Mouse (Mus musculus) skeletal muscle tissue, adult 2 months (tissue): ENCODE results near the gene Prm1.
"Not testable (repeated sequence)": the region's sequence is repeated elsewhere in the genome, so short reads cannot be mapped to it uniquely, and the experiment has no call there.

ENCODE experiments used
- DNase-seq: peaks from one replicate; pipeline ENCODE4 v3.0.0-alpha.2; 2012; ENCODE audit warnings: low read depth, low spot score

Gene Prm1

GRCm38 (mm10) chr16:10805789-10806527 lies at the start of gene Prm1:
Gene Prm1 (minus strand): TSS chr16:10805839.
- DNase-seq: no peak

GRCm38 (mm10) chr16:10852216-10852615 lies 46.6 kb upstream of the Prm1 start:
- not testable (repeated sequence) for DNase-seq

GRCm38 (mm10) chr16:10850905-10851304 lies 45.3 kb upstream of the Prm1 start:
- no peak for DNase-seq

- DNase-seq: peak; percentile 68
These were observed 44.6 kb upstream of the Prm1 start for GRCm38 (mm10) chr16:10849965-10850861.

GRCm38 (mm10) chr16:10846503-10846902 lies 40.9 kb upstream of the Prm1 start:
- peak; percentile 87 for DNase-seq

GRCm38 (mm10) chr16:10845952-10846351 lies 40.3 kb upstream of the Prm1 start:
- no peak for DNase-seq

- no peak for DNase-seq
These were observed 38.7 kb upstream of the Prm1 start for GRCm38 (mm10) chr16:10844319-10844670.

GRCm38 (mm10) chr16:10843486-10844318 lies 38.1 kb upstream of the Prm1 start:
- peak; percentile 63 for DNase-seq

- peak; percentile 86 for DNase-seq
These were observed 36.7 kb upstream of the Prm1 start for GRCm38 (mm10) chr16:10842282-10842855.

- no peak for DNase-seq
These were observed 34.4 kb upstream of the Prm1 start for GRCm38 (mm10) chr16:10840018-10840417.

GRCm38 (mm10) chr16:10838487-10839245 lies 33.0 kb upstream of the Prm1 start:
- no peak for DNase-seq

- no peak for DNase-seq
These were observed 32.3 kb upstream of the Prm1 start for GRCm38 (mm10) chr16:10837903-10838302.

GRCm38 (mm10) chr16:10837250-10837649 lies 31.6 kb upstream of the Prm1 start:
- no peak for DNase-seq

- DNase-seq: no peak
These were observed 30.7 kb upstream of the Prm1 start for GRCm38 (mm10) chr16:10836388-10836787.

GRCm38 (mm10) chr16:10834911-10835587 lies 29.4 kb upstream of the Prm1 start, which contains the start of gene Rmi2:
Gene Rmi2 (plus strand): TSS chr16:10835059.
- peak; percentile 69 for DNase-seq

GRCm38 (mm10) chr16:10834542-10834910 lies 28.9 kb upstream of the Prm1 start:
- no peak for DNase-seq

GRCm38 (mm10) chr16:10828461-10828805 lies 22.8 kb upstream of the Prm1 start:
- no peak for DNase-seq

GRCm38 (mm10) chr16:10827766-10828460 lies 22.3 kb upstream of the Prm1 start:
- DNase-seq: no peak

GRCm38 (mm10) chr16:10827269-10827668 lies 21.6 kb upstream of the Prm1 start:
- DNase-seq: no peak

- no peak for DNase-seq
These were observed 20.2 kb upstream of the Prm1 start for GRCm38 (mm10) chr16:10825840-10826239.
